Comparison of ENCODE assay signal across 19 mouse cellular contexts in genomic region chr2:93448774-93449173, GRCm38 (mm10). TPM values are rescaled to one million over a fixed set of nuclear protein-coding genes. Genes with fewer than 3 reads are reported as not detected.
A peak's percentile ranks its signal among the peaks of the same experiment; 100 is the strongest.
DNase-seq lines count a peak whose midpoint lies in the region; ATAC-seq and TF ChIP-seq lines count a peak whose summit lies in the region.
"Had no signal": no experiment of that assay in that cellular context is flagged by ENCODE, and none has a peak within 500 bp of the region (broad histone marks: within the 10 kb centered on the region; RNA-seq: fewer than 3 reads in every experiment).

No protein-coding gene starts in this region.

- no peak for TF ChIP-seq EP300 in lung, postnatal 0 days (IDR thresholded peaks at IDR 0.05)

- peaks cover 21% of the 10 kb centered on the region; the same call in 1 of the 2 replicates for H3K27me3 ChIP-seq in forebrain, embryonic 10.5 days (ENCODE audit: poor library complexity, severe bottlenecking)
- no peaks in the 10 kb centered on the region for H3K27me3 ChIP-seq in forebrain, embryonic 14.5 days (replicated peaks; ENCODE audit: control insufficient read depth, insufficient read depth, low read length)
- H3K27me3 ChIP-seq in lung, postnatal 0 days (replicated peaks; ENCODE audit: insufficient read depth, low read length): no peaks in the 10 kb centered on the region
- 0 out of 2 replicates have a peak, but pooled peaks cover 10% of the 10 kb centered on the region for H3K27me3 ChIP-seq in embryonic facial prominence, embryonic 10.5 days (replicated peaks; ENCODE audit: low read depth, poor library complexity, severe bottlenecking)
- no peaks in the 10 kb centered on the region for H3K27me3 ChIP-seq in liver, embryonic 16.5 days (ENCODE audit: control insufficient read depth, insufficient read depth, low read depth, low read length)
- H3K27me3 ChIP-seq: forebrain, embryonic 15.5 days; hindbrain, embryonic 13.5 days had no signal

- H3K4me1 ChIP-seq in forebrain, embryonic 10.5 days: peaks cover 45% of the 10 kb centered on the region
- H3K4me1 ChIP-seq in forebrain, embryonic 14.5 days (ENCODE audit: control insufficient read depth, insufficient read depth, low read length): no peaks in the 10 kb centered on the region
- H3K4me1 ChIP-seq in lung, postnatal 0 days (ENCODE audit: insufficient read depth, low read depth, low read length): peaks cover 15% of the 10 kb centered on the region; the same call in 1 of the 2 replicates
- H3K4me1 ChIP-seq in embryonic facial prominence, embryonic 10.5 days: peaks cover 78% of the 10 kb centered on the region
- H3K4me1 ChIP-seq in liver, embryonic 16.5 days (ENCODE audit: control insufficient read depth, low read depth, low read length): peaks cover 91% of the 10 kb centered on the region
- H3K4me1 ChIP-seq: forebrain, embryonic 15.5 days had no signal

- peak overlapping the region; percentile 48 for H3K27ac ChIP-seq in forebrain, embryonic 10.5 days
- H3K27ac ChIP-seq in forebrain, embryonic 14.5 days (ENCODE audit: low read depth, low read length): no peak overlapping the region
- H3K27ac ChIP-seq in lung, postnatal 0 days (ENCODE audit: low read length): no peak overlapping the region
- H3K27ac ChIP-seq in embryonic facial prominence, embryonic 10.5 days (replicated peaks): peak overlapping the region; percentile 5; the same call in 1 of the 2 replicates
- H3K27ac ChIP-seq in liver, embryonic 16.5 days (ENCODE audit: low read length): peak overlapping the region; percentile 90
- H3K27ac ChIP-seq: forebrain, embryonic 15.5 days; heart, embryonic 10.5 days; hindbrain, embryonic 13.5 days had no signal

- no peak overlapping the region for H3K9ac ChIP-seq in forebrain, embryonic 14.5 days (ENCODE audit: low read length)
- no peak overlapping the region for H3K9ac ChIP-seq in lung, postnatal 0 days (replicated peaks; ENCODE audit: low read depth)
- H3K9ac ChIP-seq in liver, embryonic 16.5 days (ENCODE audit: low read depth, low read length): peak overlapping the region; percentile 59
- H3K9ac ChIP-seq: forebrain, embryonic 15.5 days; hindbrain, embryonic 13.5 days had no signal

- H3K4me2 ChIP-seq in forebrain, embryonic 14.5 days (ENCODE audit: low read length): no peak overlapping the region
- H3K4me2 ChIP-seq in lung, postnatal 0 days (replicated peaks; ENCODE audit: low read depth, low read length): no peak overlapping the region
- H3K4me2 ChIP-seq in liver, embryonic 16.5 days (ENCODE audit: low read depth, low read length): no peak overlapping the region
- H3K4me2 ChIP-seq: forebrain, embryonic 15.5 days; hindbrain, embryonic 13.5 days had no signal

- no peak for TF ChIP-seq CTCF in lung, postnatal 0 days (IDR thresholded peaks at IDR 0.05)

- 68% methylated on average over 5 of the region's 5 CpGs for WGBS in forebrain, embryonic 10.5 days
- WGBS in forebrain, embryonic 14.5 days: 65% methylated on average over 5 of the region's 5 CpGs
- 62% methylated on average over 5 of the region's 5 CpGs for WGBS in lung, postnatal 0 days
- 63% methylated on average over 5 of the region's 5 CpGs for WGBS in embryonic facial prominence, embryonic 10.5 days
- WGBS in liver, embryonic 16.5 days (ENCODE audit: insufficient replicate concordance): 62% methylated on average over 5 of the region's 5 CpGs

- no peaks in the 10 kb centered on the region for H3K9me3 ChIP-seq in forebrain, embryonic 10.5 days
- H3K9me3 ChIP-seq in forebrain, embryonic 14.5 days (replicated peaks; ENCODE audit: control insufficient read depth, low read length): no peaks in the 10 kb centered on the region
- no peaks in the 10 kb centered on the region for H3K9me3 ChIP-seq in lung, postnatal 0 days (ENCODE audit: low read length)
- no peaks in the 10 kb centered on the region for H3K9me3 ChIP-seq in embryonic facial prominence, embryonic 10.5 days
- H3K9me3 ChIP-seq in liver, embryonic 16.5 days (replicated peaks; ENCODE audit: control insufficient read depth, low read length): no peaks in the 10 kb centered on the region
- H3K9me3 ChIP-seq: forebrain, embryonic 15.5 days; G1E; heart, embryonic 10.5 days; hindbrain, embryonic 13.5 days; megakaryocyte, embryonic 14.5 days had no signal

- no peak for DNase-seq in forebrain, embryonic 10.5 days (ENCODE audit: extremely low spot score, low spot score)
- DNase-seq in forebrain, embryonic 14.5 days (ENCODE audit: low spot score): no peak
- peak; percentile 4 for DNase-seq in lung, postnatal 0 days (ENCODE audit: low spot score)
- no peak for DNase-seq in lung, postnatal 14 days
- DNase-seq in embryonic facial prominence, embryonic 10.5 days (ENCODE audit: low spot score): no peak
- DNase-seq in layer of hippocampus, adult 11-12 months (ENCODE audit: low spot score): no peak
- DNase-seq in heart, adult 9 months (ENCODE audit: low spot score in 2 of 2): no peak
- DNase-seq: adrenal gland, postnatal 14 days; cerebellum, adult 18-20 months; cerebellum, postnatal 25 days; heart, postnatal 10 days; thymus, adult 2 months had no signal

- ATAC-seq in forebrain, embryonic 14.5 days: no peak
- peak; percentile 25; the same call in 1 of the 2 replicates for ATAC-seq in lung, postnatal 0 days
- ATAC-seq in liver, embryonic 16.5 days (ENCODE audit: low read depth): no peak
- ATAC-seq: forebrain, embryonic 15.5 days; midbrain, embryonic 16.5 days had no signal

- no peaks in the 10 kb centered on the region for H3K36me3 ChIP-seq in forebrain, embryonic 10.5 days (replicated peaks)
- no peaks in the 10 kb centered on the region for H3K36me3 ChIP-seq in forebrain, embryonic 14.5 days (ENCODE audit: control insufficient read depth, insufficient read depth, low read length)
- no peaks in the 10 kb centered on the region for H3K36me3 ChIP-seq in lung, postnatal 0 days (ENCODE audit: insufficient read depth, low read length)
- H3K36me3 ChIP-seq in embryonic facial prominence, embryonic 10.5 days (replicated peaks): no peaks in the 10 kb centered on the region
- no peaks in the 10 kb centered on the region; the same call in 1 of the 2 replicates for H3K36me3 ChIP-seq in liver, embryonic 16.5 days (ENCODE audit: control insufficient read depth, insufficient read depth)
- H3K36me3 ChIP-seq: forebrain, embryonic 15.5 days; G1E; heart, embryonic 10.5 days; hindbrain, embryonic 13.5 days had no signal

- no peak overlapping the region for H3K4me3 ChIP-seq in forebrain, embryonic 10.5 days
- H3K4me3 ChIP-seq in forebrain, embryonic 14.5 days (ENCODE audit: low read depth, low read length): no peak overlapping the region
- no peak overlapping the region for H3K4me3 ChIP-seq in lung, postnatal 0 days (ENCODE audit: low read depth, low read length)
- H3K4me3 ChIP-seq in embryonic facial prominence, embryonic 10.5 days: no peak overlapping the region
- H3K4me3 ChIP-seq in liver, embryonic 16.5 days (ENCODE audit: low read depth, low read length): no peak overlapping the region
- H3K4me3 ChIP-seq: forebrain, embryonic 15.5 days; heart, embryonic 10.5 days; hindbrain, embryonic 13.5 days; megakaryocyte, embryonic 14.5 days had no signal

RNA-seq across cellular contexts. Expression of gene Cd82, which starts 14.2 kb away (rescaled TPM):
- polyA plus RNA-seq in forebrain, embryonic 10.5 days (2016; fragmentation: Nextera tagmentation; extraction: Ambion mirVana): 5.0 and 5.3 TPM in 2 replicates
- 16.8 and 18.6 TPM in 2 replicates for polyA plus RNA-seq in forebrain, embryonic 14.5 days (2014; fragmentation: Nextera tagmentation; extraction: Ambion mirVana)
- 94.1 and 106 TPM in 2 replicates for polyA plus RNA-seq in lung, postnatal 0 days (2015; fragmentation: Nextera tagmentation; extraction: Ambion mirVana)
- polyA plus RNA-seq in embryonic facial prominence, embryonic 10.5 days (2016; fragmentation: Nextera tagmentation; extraction: Ambion mirVana): 5.2 and 7.3 TPM in 2 replicates
- 111 and 112 TPM in 2 replicates for polyA plus RNA-seq in liver, embryonic 16.5 days (2015; fragmentation: Nextera tagmentation; extraction: Ambion mirVana)

Comparison
In these comparisons a context has a peak if more than half of its experiments do, and no peak if none do; other contexts are left out.
1. H3K27ac ChIP-seq: peak in forebrain, embryonic 10.5 days (single experiment), embryonic facial prominence, embryonic 10.5 days (single experiment) and liver, embryonic 16.5 days (single experiment); none in forebrain, embryonic 14.5 days (single experiment) and lung, postnatal 0 days (single experiment).